8 mouse cellular contexts compared by ENCODE assay signal in genomic region chr1:143644221-143644620, GRCm38 (mm10). TPM values are rescaled to one million over a fixed set of nuclear protein-coding genes. Genes with fewer than 3 reads are reported as not detected.
DNase-seq lines count a peak whose midpoint lies in the region; ATAC-seq lines count a peak whose summit lies in the region.

No protein-coding gene starts in this region.

- no peak for DNase-seq in limb, embryonic 11.5 days (ENCODE audit: low spot score)
- DNase-seq in limb, embryonic 10.5 days (ENCODE audit: low spot score) = no peak
- peak; percentile 71 for DNase-seq in R1 (ENCODE audit: low read depth, low spot score)
- no peak for DNase-seq in B cell, adult 2 months
- no peak for DNase-seq in frontal cortex, postnatal 10 days (ENCODE audit: low spot score in 2 of 2)
- no peak for DNase-seq in layer of hippocampus, postnatal 36 days

- peak; percentile 54; the same call in 1 of the 2 replicates for ATAC-seq in limb, embryonic 11.5 days (ENCODE audit: insufficient number of reproducible peaks, low FRiP score, low TSS enrichment, low read depth)
- peak; percentile 75 for ATAC-seq in erythroblast, adult 5-6 weeks (replicated peaks; ENCODE audit: low FRiP score, poor library complexity, severe bottlenecking)
- peak; percentile 85 for ATAC-seq in megakaryocyte, adult 5-6 weeks (ENCODE audit: poor library complexity, severe bottlenecking)

- no peak overlapping the region for H3K9ac ChIP-seq in limb, embryonic 11.5 days (ENCODE audit: low read length)

- H3K36me3 ChIP-seq in limb, embryonic 11.5 days (ENCODE audit: control insufficient read depth, insufficient read depth, low read length) = no peaks in the 10 kb centered on the region
- 0 out of 2 replicates have a peak, but pooled peaks cover 4% of the 10 kb centered on the region for H3K36me3 ChIP-seq in limb, embryonic 10.5 days

- 92% methylated on average over 2 of the region's 2 CpGs for WGBS in limb, embryonic 11.5 days
- 95% methylated on average over 2 of the region's 2 CpGs for WGBS in limb, embryonic 10.5 days

- H3K9me3 ChIP-seq in limb, embryonic 11.5 days (ENCODE audit: control insufficient read depth, low read length) = no peaks in the 10 kb centered on the region
- H3K9me3 ChIP-seq in limb, embryonic 10.5 days (replicated peaks) = no peaks in the 10 kb centered on the region

- no peak overlapping the region for H3K4me2 ChIP-seq in limb, embryonic 11.5 days (ENCODE audit: low read depth, severe bottlenecking)

- no peaks in the 10 kb centered on the region for H3K27me3 ChIP-seq in limb, embryonic 11.5 days (ENCODE audit: control insufficient read depth, insufficient read depth, low read length)
- H3K27me3 ChIP-seq in limb, embryonic 10.5 days (ENCODE audit: low read depth, poor library complexity, severe bottlenecking) = no peaks in the 10 kb centered on the region

- no peak overlapping the region for H3K27ac ChIP-seq in limb, embryonic 11.5 days (replicated peaks; ENCODE audit: low read depth, low read length)
- H3K27ac ChIP-seq in limb, embryonic 10.5 days = no peak overlapping the region

- H3K4me1 ChIP-seq in limb, embryonic 11.5 days (ENCODE audit: control insufficient read depth, insufficient read depth, low read length) = no peaks in the 10 kb centered on the region
- no peaks in the 10 kb centered on the region for H3K4me1 ChIP-seq in limb, embryonic 10.5 days

- no peak overlapping the region for H3K4me3 ChIP-seq in limb, embryonic 11.5 days (ENCODE audit: low read depth, low read length)
- no peak overlapping the region for H3K4me3 ChIP-seq in limb, embryonic 10.5 days

RNA-seq across cellular contexts. Expression of gene B3galt2, which starts 3.8 kb away (rescaled TPM):
- polyA plus RNA-seq in limb, embryonic 11.5 days (2014; fragmentation: Nextera tagmentation; extraction: Ambion mirVana) = 0.34 and 0.40 TPM in 2 replicates
- polyA plus RNA-seq in limb, embryonic 10.5 days (2016; fragmentation: Nextera tagmentation; extraction: Ambion mirVana) = 0.23 and 0.24 TPM in 2 replicates
- total RNA-seq in erythroblast, adult 5-6 weeks (2015; ENCODE audit: low replicate concordance) = not detected in 2 replicates
- total RNA-seq in erythroblast, adult 5-6 weeks (2017; ENCODE audit: low replicate concordance) = 0.28 TPM in 1 of 2 replicates, not detected in the other
- total RNA-seq in megakaryocyte, adult 5-6 weeks (2015) = not detected in 2 replicates
- 0.04 TPM in 2 replicates for total RNA-seq in megakaryocyte, adult 5-6 weeks (2017)
- 10 to 100 TPM; 21.2 to 21.6 TPM for total RNA-seq in layer of hippocampus, postnatal 36 days (2021)

RNA-seq across cellular contexts. Expression of gene Cdc73, which starts 58.5 kb away (rescaled TPM):
- 22.0 and 22.3 TPM in 2 replicates for polyA plus RNA-seq in limb, embryonic 11.5 days (2014; fragmentation: Nextera tagmentation; extraction: Ambion mirVana)
- 30.9 and 31.1 TPM in 2 replicates for polyA plus RNA-seq in limb, embryonic 10.5 days (2016; fragmentation: Nextera tagmentation; extraction: Ambion mirVana)
- total RNA-seq in erythroblast, adult 5-6 weeks (2015; ENCODE audit: low replicate concordance) = 16.3 and 26.1 TPM in 2 replicates
- 13.4 and 18.9 TPM in 2 replicates for total RNA-seq in erythroblast, adult 5-6 weeks (2017; ENCODE audit: low replicate concordance)
- total RNA-seq in megakaryocyte, adult 5-6 weeks (2015) = 47.0 and 47.1 TPM in 2 replicates
- total RNA-seq in megakaryocyte, adult 5-6 weeks (2017) = 11.2 and 15.5 TPM in 2 replicates
- 10 to 100 TPM; 74.8 to 80.2 TPM for total RNA-seq in layer of hippocampus, postnatal 36 days (2021)

Comparison
In these comparisons a context has a peak if more than half of its experiments do, and no peak if none do; other contexts are left out.
1. RNA of gene B3galt2, which starts 3.8 kb away (total RNA-seq): 21.2 to 21.6 TPM in layer of hippocampus, postnatal 36 days; 0.04 TPM in megakaryocyte, adult 5-6 weeks and 0.28 TPM in erythroblast, adult 5-6 weeks; every median in the first group is over 10 times any median in the second.
2. Peak in every context shown above with its lines, with median percentiles within 50 percentile points of each other: ATAC-seq.